Mouse (Mus musculus): ENCODE measurements at regions not wholly inside any gene's neighbourhood (a gene's known extent, or its start where the extent isn't known, plus 50 kb on each side); places are given as distances from the start of the nearest gene placed in this dataset.

DNA sequence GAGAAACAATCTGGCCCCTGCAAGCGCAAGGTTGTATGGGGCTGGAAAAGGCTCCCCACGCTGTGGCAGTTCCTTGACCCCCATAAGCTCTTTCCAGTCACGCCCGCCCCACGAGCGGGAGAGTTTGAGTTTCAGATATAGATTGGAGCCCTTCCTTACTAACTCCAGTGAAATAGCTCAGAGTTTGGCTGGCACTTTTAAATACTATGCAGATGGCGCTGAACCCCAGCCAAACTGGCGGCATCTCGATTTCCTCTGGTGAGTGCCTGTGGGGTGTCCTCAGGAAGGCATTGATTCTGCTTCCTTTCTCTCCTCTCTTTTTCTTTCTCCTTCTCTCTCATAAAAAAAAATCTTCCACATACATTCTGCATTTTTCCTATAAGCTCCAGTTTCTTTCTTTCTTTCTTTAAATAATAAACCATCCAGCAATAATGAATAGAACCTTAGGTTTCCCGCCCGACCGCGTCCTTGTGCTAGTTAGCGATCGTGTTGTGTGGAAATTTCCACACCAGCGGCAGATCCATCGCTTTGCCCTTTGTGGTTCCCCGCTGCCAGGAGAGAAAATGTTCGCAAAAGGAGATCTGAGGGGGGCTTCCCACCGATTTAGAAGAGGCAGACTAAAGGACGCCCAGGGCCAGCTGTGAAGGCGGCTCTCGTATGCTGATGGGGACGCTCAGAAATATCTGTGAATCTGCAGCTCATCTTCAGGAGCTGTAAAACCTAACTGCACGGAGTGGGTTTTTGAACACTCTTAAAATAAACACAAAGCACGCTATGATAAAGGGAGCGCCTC lies 247.8 kb downstream of the Etnk1 start:
- H3K9ac ChIP-seq = no peak overlapping the region
- H3K4me1 ChIP-seq = no peaks in the 10 kb centered on the region
- WGBS = 87% methylated on average over 27 of the region's 27 CpGs
- no peak overlapping the region for H3K4me3 ChIP-seq
- no peaks in the 10 kb centered on the region for H3K9me3 ChIP-seq
- H3K27me3 ChIP-seq (replicated peaks) = no peaks in the 10 kb centered on the region
- H3K27ac ChIP-seq = no peak overlapping the region
- H3K36me3 ChIP-seq = no peaks in the 10 kb centered on the region
- ATAC-seq (ENCODE audit: low FRiP score, low read depth) = no peak
- H3K4me2 ChIP-seq (replicated peaks) = no peak overlapping the region

DNA sequence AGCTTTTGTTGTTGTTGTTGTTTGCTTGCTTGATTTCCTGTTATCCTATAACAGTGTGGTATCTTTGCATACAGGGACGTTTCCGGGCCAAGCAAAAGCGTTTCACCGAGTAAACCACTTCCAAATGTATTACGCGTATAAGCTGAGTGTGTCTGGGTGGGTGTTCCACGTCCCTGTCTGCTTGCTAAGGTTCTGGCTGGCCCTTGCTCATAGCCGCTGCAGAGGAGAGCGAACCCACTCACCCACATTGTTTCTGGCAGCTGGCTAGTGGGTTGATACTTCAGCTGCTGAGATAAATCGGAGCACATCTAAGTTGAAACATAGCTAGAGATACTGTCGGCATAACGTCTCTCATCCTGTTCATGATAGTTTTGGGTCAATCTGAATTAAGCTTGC lies 248.4 kb downstream of the Etnk1 start:
- no peaks in the 10 kb centered on the region for H3K4me1 ChIP-seq
- H3K36me3 ChIP-seq = no peaks in the 10 kb centered on the region
- no peak overlapping the region for H3K4me3 ChIP-seq
- ATAC-seq (ENCODE audit: low FRiP score, low read depth) = no peak
- no peak overlapping the region for H3K4me2 ChIP-seq (replicated peaks)
- H3K9ac ChIP-seq = no peak overlapping the region
- no peaks in the 10 kb centered on the region for H3K27me3 ChIP-seq (replicated peaks)
- H3K27ac ChIP-seq = no peak overlapping the region
- no peaks in the 10 kb centered on the region for H3K9me3 ChIP-seq
- 92% methylated on average over 12 of the region's 12 CpGs for WGBS

DNA sequence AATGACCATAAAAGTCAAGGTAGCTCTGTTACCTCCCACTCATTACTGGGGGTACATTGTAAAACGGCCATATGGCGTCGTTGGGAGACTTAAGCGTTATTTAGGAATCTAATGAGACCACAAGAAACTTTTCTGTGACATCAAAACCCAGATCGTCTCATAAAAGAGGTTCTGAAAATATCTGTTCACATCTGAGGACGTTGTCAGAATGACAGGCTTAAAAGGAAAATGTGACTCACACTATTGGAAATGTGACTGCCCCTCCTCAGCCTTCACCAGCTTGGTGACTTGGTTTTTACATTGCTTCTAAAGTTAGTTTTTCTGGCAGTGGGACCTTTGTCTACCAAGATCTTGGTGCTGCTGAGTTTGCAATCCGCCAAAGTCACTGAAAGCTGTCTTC lies 252.9 kb downstream of the Etnk1 start:
- Histone ChIP-seq H3K27ac (no peak overlapping the region), H3K9me3 (no peaks in the 10 kb centered on the region), H3K4me1 (no peaks in the 10 kb centered on the region), H3K27me3 (replicated peaks) (no peaks in the 10 kb centered on the region), H3K36me3 (no peaks in the 10 kb centered on the region), H3K9ac (no peak overlapping the region), H3K4me3 (no peak overlapping the region), H3K4me2 (replicated peaks) (no peak overlapping the region)
- 87% methylated on average over 7 of the region's 7 CpGs for WGBS
- ATAC-seq (ENCODE audit: low FRiP score, low read depth) = no peak

DNA sequence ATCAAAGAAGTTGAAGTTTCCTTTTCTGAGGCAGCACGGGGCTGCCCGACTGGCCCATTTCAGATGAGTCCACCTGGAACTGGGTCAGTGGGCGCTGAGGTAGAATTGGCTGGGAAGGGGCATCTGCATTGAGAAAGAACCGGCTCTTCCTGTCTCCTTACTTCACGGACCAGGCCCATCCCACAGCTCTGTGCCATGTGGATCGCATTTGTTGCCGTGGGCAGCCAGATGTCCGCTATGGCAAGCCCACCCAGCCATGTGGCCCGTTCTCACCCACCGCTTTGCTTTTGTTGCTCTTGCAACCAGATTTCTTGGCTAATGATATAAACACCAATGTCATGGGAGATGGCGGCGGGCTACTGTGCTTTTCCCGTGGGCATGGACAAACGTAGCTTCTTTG lies 256.0 kb downstream of the Etnk1 start:
- H3K4me1 ChIP-seq = no peaks in the 10 kb centered on the region
- H3K9me3 ChIP-seq = no peaks in the 10 kb centered on the region
- H3K9ac ChIP-seq = no peak overlapping the region
- H3K4me3 ChIP-seq = no peak overlapping the region
- ATAC-seq (ENCODE audit: low FRiP score, low read depth) = no peak
- 91% methylated on average over 14 of the region's 14 CpGs for WGBS
- no peaks in the 10 kb centered on the region for H3K36me3 ChIP-seq
- no peaks in the 10 kb centered on the region for H3K27me3 ChIP-seq (replicated peaks)
- H3K4me2 ChIP-seq (replicated peaks) = no peak overlapping the region
- H3K27ac ChIP-seq = no peak overlapping the region

DNA sequence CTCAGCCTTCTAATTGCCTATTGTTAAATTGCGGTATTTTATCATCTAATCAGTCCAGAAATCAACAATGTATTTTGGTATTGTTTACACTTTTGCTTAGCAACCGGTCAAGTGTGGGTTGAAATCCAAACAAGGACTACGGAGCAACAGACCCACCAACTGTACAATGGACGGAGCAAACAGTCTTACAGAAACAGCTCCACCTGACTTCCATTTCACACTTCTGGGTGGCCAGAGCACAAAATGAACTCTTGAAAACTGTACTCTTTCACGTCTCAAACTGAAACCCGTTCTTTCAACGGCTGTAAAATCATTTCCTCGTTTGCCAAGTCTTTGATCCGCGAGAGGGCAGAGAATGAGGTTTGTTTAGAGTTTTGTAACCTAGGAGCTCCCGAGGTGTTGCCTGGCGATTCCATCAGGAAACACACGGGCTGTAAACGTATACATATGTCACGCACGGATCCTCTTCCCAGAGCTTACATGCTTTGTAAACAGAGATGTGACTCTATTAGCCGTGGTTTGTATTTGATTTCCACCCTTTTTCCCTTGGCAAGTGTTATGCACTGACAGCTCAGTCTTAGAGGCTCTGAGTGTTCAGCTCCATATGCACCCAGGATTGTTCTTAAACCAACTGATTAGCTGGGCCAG lies 258.3 kb downstream of the Etnk1 start:
- Histone ChIP-seq H3K4me1 (no peaks in the 10 kb centered on the region), H3K9ac (no peak overlapping the region), H3K27me3 (replicated peaks) (no peaks in the 10 kb centered on the region), H3K4me2 (replicated peaks) (no peak overlapping the region), H3K9me3 (no peaks in the 10 kb centered on the region), H3K27ac (no peak overlapping the region), H3K36me3 (no peaks in the 10 kb centered on the region), H3K4me3 (no peak overlapping the region)
- WGBS = 53% methylated on average over 17 of the region's 17 CpGs
- no peak for ATAC-seq (ENCODE audit: low FRiP score, low read depth)

- Histone ChIP-seq H3K9ac (no peak overlapping the region), H3K4me2 (replicated peaks) (no peak overlapping the region), H3K4me1 (no peaks in the 10 kb centered on the region), H3K9me3 (no peaks in the 10 kb centered on the region), H3K4me3 (no peak overlapping the region), H3K36me3 (no peaks in the 10 kb centered on the region), H3K27me3 (replicated peaks) (no peaks in the 10 kb centered on the region), H3K27ac (no peak overlapping the region)
- no peak for ATAC-seq (ENCODE audit: low FRiP score, low read depth)
- 91% methylated on average over 13 of the region's 13 CpGs for WGBS
Observed at GRCm38 (mm10) chr6:143431896-143432450, 265.0 kb downstream of the Etnk1 start.

- H3K4me3 ChIP-seq = no peak overlapping the region
- WGBS = 78% methylated on average over 32 of the region's 32 CpGs
- H3K36me3 ChIP-seq = no peaks in the 10 kb centered on the region
- peaks cover 7% of the 10 kb centered on the region; the same call in 1 of the 2 replicates for H3K4me1 ChIP-seq
- no peak overlapping the region for H3K9ac ChIP-seq
- no peak overlapping the region for H3K27ac ChIP-seq
- H3K4me2 ChIP-seq (replicated peaks) = peak overlapping the region; percentile 31; the same call in 1 of the 2 replicates
- H3K27me3 ChIP-seq (replicated peaks) = no peaks in the 10 kb centered on the region
- ATAC-seq (ENCODE audit: low FRiP score, low read depth) = no peak
- H3K9me3 ChIP-seq = no peaks in the 10 kb centered on the region
Observed at GRCm38 (mm10) chr6:143437367-143438271, 270.6 kb downstream of the Etnk1 start.

DNA sequence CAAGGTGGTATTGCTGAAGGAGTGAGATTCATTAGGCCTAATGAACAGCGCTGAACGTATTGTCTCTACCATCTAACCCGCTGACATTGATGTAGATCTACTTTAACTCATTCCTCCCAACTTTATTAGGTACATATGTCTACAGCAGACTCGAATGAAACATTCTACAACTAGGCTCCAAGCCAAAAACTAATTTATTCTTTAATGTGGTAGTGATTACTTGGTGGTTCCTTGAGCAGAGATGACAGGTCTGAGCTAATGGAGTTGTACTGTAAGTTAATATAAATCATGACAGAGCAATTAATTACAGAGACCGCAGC lies 271.2 kb downstream of the Etnk1 start:
- Histone ChIP-seq H3K36me3 (no peaks in the 10 kb centered on the region), H3K9me3 (no peaks in the 10 kb centered on the region), H3K4me1 (peaks cover 7% of the 10 kb centered on the region; the same call in 1 of the 2 replicates), H3K4me3 (no peak overlapping the region), H3K27me3 (replicated peaks) (no peaks in the 10 kb centered on the region), H3K9ac (no peak overlapping the region), H3K4me2 (replicated peaks) (no peak overlapping the region), H3K27ac (no peak overlapping the region)
- WGBS = 87% methylated on average over 5 of the region's 5 CpGs
- ATAC-seq (ENCODE audit: low FRiP score, low read depth) = no peak

GRCm38 (mm10) chr6:143439484-143439883 lies 272.5 kb downstream of the Etnk1 start:
- WGBS = 92% methylated on average over 10 of the region's 10 CpGs
- no peak overlapping the region for H3K4me2 ChIP-seq (replicated peaks)

DNA sequence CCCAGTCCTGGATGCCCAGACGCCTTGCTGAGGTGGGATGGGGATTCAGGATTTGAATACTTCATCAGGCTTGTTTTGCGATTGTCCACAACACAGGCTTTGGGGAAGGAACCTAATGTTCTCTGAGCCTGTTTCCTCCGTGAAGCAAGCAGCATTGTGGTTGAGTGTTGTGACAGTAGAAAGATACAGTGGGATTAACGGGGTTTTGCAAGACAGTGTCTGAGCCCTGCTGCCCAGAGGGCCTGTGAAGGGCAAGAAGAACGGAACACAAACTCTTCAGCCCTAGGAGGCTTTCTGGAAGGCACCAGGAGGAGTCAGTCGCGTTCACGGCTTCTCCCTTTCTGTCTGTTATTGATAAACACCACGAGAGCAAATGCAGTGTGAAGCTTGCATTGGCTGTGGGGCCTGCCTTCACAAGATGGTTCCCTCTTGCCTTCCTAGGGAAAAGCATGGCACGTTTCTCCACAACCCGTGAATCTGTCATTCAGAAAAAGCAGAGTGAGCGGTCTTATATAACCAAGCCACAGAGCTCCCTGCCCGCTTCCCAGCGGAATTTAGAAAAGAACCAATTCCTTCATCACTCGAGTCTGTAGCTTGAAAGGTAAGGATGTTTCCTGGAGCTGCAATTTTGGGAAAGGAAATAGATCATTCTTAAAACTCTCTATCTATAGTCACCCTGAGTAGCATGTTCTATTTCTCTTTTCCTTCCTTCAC lies 273.4 kb downstream of the Etnk1 start:
- H3K27me3 ChIP-seq (replicated peaks) = no peaks in the 10 kb centered on the region
- 87% methylated on average over 15 of the region's 15 CpGs for WGBS
- H3K9me3 ChIP-seq = no peaks in the 10 kb centered on the region
- no peaks in the 10 kb centered on the region for H3K36me3 ChIP-seq
- no peak for ATAC-seq (ENCODE audit: low FRiP score, low read depth)
- H3K9ac ChIP-seq = no peak overlapping the region
- no peak overlapping the region for H3K27ac ChIP-seq
- no peak overlapping the region for H3K4me3 ChIP-seq
- peaks cover 7% of the 10 kb centered on the region; the same call in 1 of the 2 replicates for H3K4me1 ChIP-seq
- H3K4me2 ChIP-seq (replicated peaks) = no peak overlapping the region

More at GRCm38 (mm10) chr6:143439484-143439883, 272.5 kb downstream of the Etnk1 start:
- Histone ChIP-seq H3K9ac (no peak overlapping the region), H3K4me3 (no peak overlapping the region), H3K36me3 (no peaks in the 10 kb centered on the region), H3K27me3 (replicated peaks) (no peaks in the 10 kb centered on the region), H3K9me3 (no peaks in the 10 kb centered on the region), H3K4me1 (peaks cover 7% of the 10 kb centered on the region; the same call in 1 of the 2 replicates), H3K27ac (no peak overlapping the region)
- ATAC-seq (ENCODE audit: low FRiP score, low read depth) = no peak

- no peaks in the 10 kb centered on the region for H3K9me3 ChIP-seq
- H3K4me3 ChIP-seq = no peak overlapping the region
- peaks cover 5% of the 10 kb centered on the region; the same call in 1 of the 2 replicates for H3K4me1 ChIP-seq
- H3K9ac ChIP-seq = no peak overlapping the region
- no peak for ATAC-seq (ENCODE audit: low FRiP score, low read depth)
- H3K4me2 ChIP-seq (replicated peaks) = no peak overlapping the region
- no peaks in the 10 kb centered on the region for H3K36me3 ChIP-seq
- no peaks in the 10 kb centered on the region for H3K27me3 ChIP-seq (replicated peaks)
- no peak overlapping the region for H3K27ac ChIP-seq
- 91% methylated on average over 8 of the region's 8 CpGs for WGBS
Observed at GRCm38 (mm10) chr6:143442361-143442760, 275.3 kb downstream of the Etnk1 start.
